Mouse (Mus musculus): ENCODE data around the gene Arhgap21.

- no peak for TF ChIP-seq POLR2A (IDR thresholded peaks at IDR 0.05; ENCODE audit: low read depth, low read length)
- TF ChIP-seq CTCF (IDR thresholded peaks at IDR 0.05; ENCODE audit: borderline replicate concordance, insufficient read depth, low read length), result no peak
Observed at GRCm38 (mm10) chr2:20874621-20875020, 94.1 kb downstream of the Arhgap21 start.

Measured in embryonic fibroblast, embryonic 13.5 days (primary cell).